Mouse (Mus musculus): ENCODE data around the gene Actr1b.

Gene Actr1b

DNA sequence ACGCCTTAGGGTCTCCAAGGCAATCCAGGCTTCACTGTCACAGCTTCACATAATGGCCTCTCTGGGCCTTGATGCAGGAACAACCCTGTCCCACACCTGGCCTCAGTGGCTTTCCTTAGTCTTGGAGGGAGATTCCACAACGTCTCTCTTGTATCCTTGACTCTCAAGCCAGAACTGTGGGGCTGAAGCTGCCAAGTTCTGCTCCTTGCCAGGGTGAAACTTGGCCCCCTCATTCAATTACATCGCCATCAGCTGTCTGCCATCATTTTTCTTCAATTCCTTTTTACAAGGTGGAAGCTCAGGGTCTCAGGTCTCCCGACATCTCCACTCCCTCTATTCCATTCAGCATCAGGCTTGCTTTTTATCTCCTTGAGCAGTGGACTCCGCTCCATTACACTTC lies 59.2 kb downstream of the Actr1b start:
- DNase-seq (ENCODE audit: low spot score): no peak
